Mouse (Mus musculus): Measurements from ENCODE around the gene Havcr2.
"Not testable (repeated sequence)": the region's sequence is repeated elsewhere in the genome, so short reads cannot be mapped to it uniquely, and the experiment has no call there.

Havcr2 gene

GRCm38 (mm10) chr11:46461362-46461761, 6.6 kb downstream of the Havcr2 start:
- no peak for DNase-seq

GRCm38 (mm10) chr11:46461931-46462330, 7.2 kb downstream of the Havcr2 start:
- DNase-seq, result no peak

- no peak for DNase-seq
These were observed 12.1 kb downstream of the Havcr2 start for GRCm38 (mm10) chr11:46466878-46467277.

GRCm38 (mm10) chr11:46474220-46474619, 19.5 kb downstream of the Havcr2 start:
- no peak for DNase-seq

GRCm38 (mm10) chr11:46479311-46479710, 24.6 kb downstream of the Havcr2 start:
- DNase-seq, result no peak

GRCm38 (mm10) chr11:46480517-46480916, 25.8 kb downstream of the Havcr2 start:
- no peak for DNase-seq

GRCm38 (mm10) chr11:46488231-46488630, 33.5 kb downstream of the Havcr2 start:
- DNase-seq, result no peak

- no peak for DNase-seq
These were observed 33.9 kb downstream of the Havcr2 start for GRCm38 (mm10) chr11:46488650-46489049.

GRCm38 (mm10) chr11:46507146-46507545, 52.4 kb downstream of the Havcr2 start:
- no peak for DNase-seq

GRCm38 (mm10) chr11:46509900-46510299, 55.2 kb downstream of the Havcr2 start:
- DNase-seq, result no peak

- DNase-seq, result not testable (repeated sequence)
These were observed 66.6 kb downstream of the Havcr2 start for GRCm38 (mm10) chr11:46521341-46521740.

- peak; percentile 28 for DNase-seq
These were observed 68.0 kb downstream of the Havcr2 start for GRCm38 (mm10) chr11:46522719-46523118.

- no peak for DNase-seq
These were observed 69.2 kb downstream of the Havcr2 start, which contains the start of gene Gm12169 for GRCm38 (mm10) chr11:46523912-46524311. TSS of gene Gm12169 (plus strand) at chr11:46524212.

- DNase-seq, result no peak
These were observed 75.4 kb downstream of the Havcr2 start for GRCm38 (mm10) chr11:46530149-46530548.

Data from thymus, postnatal 4 days (tissue).